Comparison of ENCODE assay signal across 27 mouse cellular contexts in the genomic region with DNA sequence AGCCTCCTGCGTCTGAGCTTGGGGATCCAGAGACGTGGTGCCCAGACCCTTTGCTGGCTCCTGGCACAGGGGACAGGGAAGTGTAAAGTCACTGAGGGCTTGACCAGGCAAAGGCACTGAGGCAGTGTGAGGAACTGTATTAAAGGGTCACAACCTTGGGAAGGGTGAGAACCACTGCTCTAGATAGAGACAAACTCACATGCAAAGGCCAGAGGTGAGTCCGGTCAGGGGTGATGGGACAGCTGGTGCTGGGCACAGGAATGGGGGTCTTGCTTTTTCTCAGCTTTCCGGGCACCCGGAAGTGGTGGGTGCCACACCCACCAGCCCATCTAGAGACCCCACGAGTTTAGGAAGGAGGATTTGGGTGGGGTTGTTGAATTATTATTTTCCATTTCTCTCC. TPM values are rescaled to one million over a fixed set of nuclear protein-coding genes. Genes with fewer than 3 reads are reported as not detected.
DNase-seq lines count a peak whose midpoint lies in the region; ATAC-seq and TF ChIP-seq lines count a peak whose summit lies in the region.
"Had no signal": no experiment of that assay in that cellular context is flagged by ENCODE, and none has a peak within 500 bp of the region (broad histone marks: within the 10 kb centered on the region; RNA-seq: fewer than 3 reads in every experiment).

No protein-coding gene starts in this region.

- H3K27me3 ChIP-seq in cerebellum, adult 2 months (ENCODE audit: control insufficient read depth, insufficient read depth, low read length): no peaks in the 10 kb centered on the region
- no peaks in the 10 kb centered on the region for H3K27me3 ChIP-seq in heart, embryonic 10.5 days (ENCODE audit: insufficient read depth, poor library complexity, severe bottlenecking)
- no peaks in the 10 kb centered on the region for H3K27me3 ChIP-seq in heart, embryonic 11.5 days (ENCODE audit: control insufficient read depth, insufficient read depth, low read length)
- H3K27me3 ChIP-seq in lung, embryonic 14.5 days (ENCODE audit: insufficient read depth, low read length): no peaks in the 10 kb centered on the region
- H3K27me3 ChIP-seq: heart, embryonic 12.5 days; limb, embryonic 12.5 days; lung, embryonic 15.5 days; neural tube, embryonic 13.5 days had no signal

- peaks cover 90% of the 10 kb centered on the region for H3K4me1 ChIP-seq in cerebellum, adult 2 months (ENCODE audit: control insufficient read depth, insufficient read depth, low read length)
- peaks cover 82% of the 10 kb centered on the region for H3K4me1 ChIP-seq in heart, embryonic 10.5 days
- peaks cover 50% of the 10 kb centered on the region for H3K4me1 ChIP-seq in heart, embryonic 11.5 days (ENCODE audit: control insufficient read depth, insufficient read depth, low read length)
- peaks cover 25% of the 10 kb centered on the region for H3K4me1 ChIP-seq in lung, embryonic 14.5 days (ENCODE audit: insufficient read depth)

- H3K9ac ChIP-seq in heart, embryonic 11.5 days (ENCODE audit: low read depth, low read length): no peak overlapping the region
- H3K9ac ChIP-seq in lung, embryonic 14.5 days: no peak overlapping the region
- H3K9ac ChIP-seq: heart, embryonic 12.5 days; limb, embryonic 12.5 days; liver, embryonic 12.5 days; lung, embryonic 15.5 days; midbrain, embryonic 12.5 days; neural tube, embryonic 13.5 days had no signal

- TF ChIP-seq CTCF in cerebellum, adult 2 months (IDR thresholded peaks at IDR 0.05; ENCODE audit: borderline replicate concordance, insufficient read depth, low read depth, low read length): no peak
- TF ChIP-seq CTCF in lung, embryonic 14.5 days (IDR thresholded peaks at IDR 0.05; ENCODE audit: low read depth): no peak

- no peaks in the 10 kb centered on the region for H3K9me3 ChIP-seq in heart, embryonic 10.5 days
- no peaks in the 10 kb centered on the region for H3K9me3 ChIP-seq in heart, embryonic 11.5 days (replicated peaks; ENCODE audit: control insufficient read depth, low read length)
- H3K9me3 ChIP-seq in lung, embryonic 14.5 days (ENCODE audit: low read depth, low read length): no peaks in the 10 kb centered on the region
- H3K9me3 ChIP-seq: heart, embryonic 12.5 days; limb, embryonic 12.5 days; liver, embryonic 12.5 days; lung, embryonic 15.5 days; midbrain, embryonic 12.5 days; neural tube, embryonic 13.5 days had no signal

- no peak for DNase-seq in cerebellum, adult 2 months
- no peak for DNase-seq in cerebellum, adult 11-12 months
- DNase-seq in heart, embryonic 10.5 days (ENCODE audit: low spot score): no peak
- DNase-seq in lung, embryonic 14.5 days: no peak
- no peak for DNase-seq in lung, adult 18-20 months
- no peak for DNase-seq in layer of hippocampus, postnatal 36 days
- DNase-seq in adrenal gland, adult 2 months: no peak
- DNase-seq: adrenal gland, postnatal 36 days; cerebellum, adult 8-10 months; gastrocnemius, postnatal 25 days; kidney, adult 18-20 months; right cerebral cortex, adult 18-20 months; thymus, postnatal 14 days had no signal

- ATAC-seq in heart, embryonic 11.5 days (replicated peaks; ENCODE audit: insufficient number of reproducible peaks, low FRiP score, low TSS enrichment): no peak
- ATAC-seq in lung, embryonic 14.5 days (ENCODE audit: insufficient read depth): no peak
- ATAC-seq: liver, embryonic 12.5 days had no signal

- H3K4me2 ChIP-seq in heart, embryonic 11.5 days: no peak overlapping the region
- H3K4me2 ChIP-seq in lung, embryonic 14.5 days: no peak overlapping the region
- H3K4me2 ChIP-seq: heart, embryonic 12.5 days; limb, embryonic 12.5 days; liver, embryonic 12.5 days; lung, embryonic 15.5 days; midbrain, embryonic 12.5 days; neural tube, embryonic 13.5 days had no signal

- 0 out of 2 replicates have a peak overlapping the region, but pooled peaks have one; percentile 13 for H3K27ac ChIP-seq in cerebellum, adult 2 months (ENCODE audit: insufficient read depth, low read length)
- peak overlapping the region; percentile 64 for H3K27ac ChIP-seq in heart, embryonic 10.5 days
- no peak overlapping the region for H3K27ac ChIP-seq in heart, embryonic 11.5 days (ENCODE audit: low read depth, low read length)
- 0 out of 2 replicates have a peak overlapping the region, but pooled peaks have one; percentile 4 for H3K27ac ChIP-seq in lung, embryonic 14.5 days (ENCODE audit: low read depth)
- H3K27ac ChIP-seq: liver, embryonic 12.5 days; lung, embryonic 15.5 days; macrophage; midbrain, embryonic 12.5 days; neural tube, embryonic 13.5 days had no signal

- 0 out of 2 replicates have a peak, but pooled peaks cover 2% of the 10 kb centered on the region for H3K36me3 ChIP-seq in heart, embryonic 10.5 days
- H3K36me3 ChIP-seq in heart, embryonic 11.5 days (ENCODE audit: control insufficient read depth, insufficient read depth, low read length): no peaks in the 10 kb centered on the region
- no peaks in the 10 kb centered on the region for H3K36me3 ChIP-seq in lung, embryonic 14.5 days (ENCODE audit: insufficient read depth)
- H3K36me3 ChIP-seq: heart, embryonic 12.5 days; limb, embryonic 12.5 days; liver, embryonic 12.5 days; lung, embryonic 15.5 days; midbrain, embryonic 12.5 days; neural tube, embryonic 13.5 days had no signal

- no peak for TF ChIP-seq POLR2A in cerebellum, adult 2 months (IDR thresholded peaks at IDR 0.05; ENCODE audit: borderline replicate concordance, insufficient read depth, low read length)

- 59% methylated on average over 6 of the region's 6 CpGs for WGBS in cerebellum, adult 2 months
- 72% methylated on average over 6 of the region's 6 CpGs for WGBS in heart, embryonic 10.5 days
- WGBS in heart, embryonic 11.5 days (ENCODE audit: insufficient replicate concordance): 60% methylated on average over 6 of the region's 6 CpGs
- 66% methylated on average over 6 of the region's 6 CpGs for WGBS in lung, embryonic 14.5 days

- H3K4me3 ChIP-seq in cerebellum, adult 2 months (replicated peaks; ENCODE audit: insufficient read depth, low read depth, low read length): no peak overlapping the region
- no peak overlapping the region for H3K4me3 ChIP-seq in heart, embryonic 10.5 days
- H3K4me3 ChIP-seq in heart, embryonic 11.5 days (ENCODE audit: low read depth, low read length): no peak overlapping the region
- H3K4me3 ChIP-seq in lung, embryonic 14.5 days (ENCODE audit: low read depth, low read length): no peak overlapping the region
- H3K4me3 ChIP-seq: heart, embryonic 12.5 days; limb, embryonic 12.5 days; liver, embryonic 12.5 days; lung, embryonic 15.5 days; midbrain, embryonic 12.5 days; neural tube, embryonic 13.5 days had no signal

RNA-seq across cellular contexts. Expression of gene Gm21969, which starts 9.6 kb away (rescaled TPM):
- polyA plus RNA-seq in cerebellum, adult 2 months (2012; rRNA removed): 0.03 and 0.05 TPM in 2 replicates
- not detected in 2 replicates for polyA plus RNA-seq in heart, embryonic 10.5 days (2016; fragmentation: Nextera tagmentation; extraction: Ambion mirVana)
- not detected in 2 replicates for polyA plus RNA-seq in heart, embryonic 11.5 days (2014; fragmentation: Nextera tagmentation; extraction: Ambion mirVana)
- polyA plus RNA-seq in lung, embryonic 14.5 days (2014; fragmentation: Nextera tagmentation; extraction: Ambion mirVana): not detected in 2 replicates
- not detected for total RNA-seq in layer of hippocampus, postnatal 36 days (2021)
- under 1 TPM in 1 of 2 experiments, not detected in 1; 0.09 TPM for total RNA-seq in adrenal gland, adult 2 months (2021)
- polyA plus RNA-seq in adrenal gland, adult 2 months (2012; rRNA removed): 0.03 and 0.10 TPM in 2 replicates
- total RNA-seq: adrenal gland, postnatal 36 days; left cerebral cortex, adult 8-10 months; MEL had no signal
- polyA plus RNA-seq: cortical plate, adult 2 months; embryonic facial prominence, embryonic 14.5 days; heart, embryonic 12.5 days; hindbrain, embryonic 11.5 days; limb, embryonic 12.5 days; liver, embryonic 12.5 days; lung, embryonic 15.5 days; macrophage; midbrain, embryonic 12.5 days; neural tube, embryonic 13.5 days; testis, adult 2 months had no signal

RNA-seq across cellular contexts. Expression of gene Aldh4a1, which starts 29.3 kb away (rescaled TPM):
- 22.5 and 25.2 TPM in 2 replicates for polyA plus RNA-seq in cerebellum, adult 2 months (2012; rRNA removed)
- 28.0 and 28.3 TPM in 2 replicates for polyA plus RNA-seq in heart, embryonic 10.5 days (2016; fragmentation: Nextera tagmentation; extraction: Ambion mirVana)
- 11.8 and 16.7 TPM in 2 replicates for polyA plus RNA-seq in heart, embryonic 11.5 days (2014; fragmentation: Nextera tagmentation; extraction: Ambion mirVana)
- 11.7 and 13.8 TPM in 2 replicates for polyA plus RNA-seq in lung, embryonic 14.5 days (2014; fragmentation: Nextera tagmentation; extraction: Ambion mirVana)
- total RNA-seq in layer of hippocampus, postnatal 36 days (2021): 10 to 100 TPM; 19.0 to 20.1 TPM
- total RNA-seq in adrenal gland, adult 2 months (2021): 100 to 1,000 TPM in 1 of 2 experiments, 10 to 100 TPM in 1; 77.6 to 145 TPM
- 221 and 280 TPM in 2 replicates for polyA plus RNA-seq in adrenal gland, adult 2 months (2012; rRNA removed)

RNA-seq across cellular contexts. Expression of gene Tas1r2, which starts 60.0 kb away (rescaled TPM):
- polyA plus RNA-seq in cerebellum, adult 2 months (2012; rRNA removed): not detected in 2 replicates
- not detected in 2 replicates for polyA plus RNA-seq in heart, embryonic 10.5 days (2016; fragmentation: Nextera tagmentation; extraction: Ambion mirVana)
- not detected in 2 replicates for polyA plus RNA-seq in heart, embryonic 11.5 days (2014; fragmentation: Nextera tagmentation; extraction: Ambion mirVana)
- polyA plus RNA-seq in lung, embryonic 14.5 days (2014; fragmentation: Nextera tagmentation; extraction: Ambion mirVana): not detected in 2 replicates
- not detected for total RNA-seq in layer of hippocampus, postnatal 36 days (2021)
- total RNA-seq in adrenal gland, adult 2 months (2021): not detected
- polyA plus RNA-seq in adrenal gland, adult 2 months (2012; rRNA removed): 0.03 TPM in 1 of 2 replicates, not detected in the other
- total RNA-seq: adrenal gland, postnatal 36 days; gastrocnemius, postnatal 25 days; left cerebral cortex, adult 8-10 months; MEL had no signal
- polyA plus RNA-seq: cortical plate, adult 2 months; embryonic facial prominence, embryonic 14.5 days; hindbrain, embryonic 11.5 days; limb, embryonic 12.5 days; liver, embryonic 12.5 days; lung, embryonic 15.5 days; macrophage; midbrain, embryonic 12.5 days; neural tube, embryonic 13.5 days; testis, adult 2 months had no signal
